Mouse (Mus musculus) layer of hippocampus, postnatal 25 days (tissue): ENCODE data around the gene Rab6b. TPM values are rescaled to one million over a fixed set of nuclear protein-coding genes. Genes with fewer than 3 reads are reported as not detected.

Experiments used
- DNase-seq, 2 experiments: peaks; one replicate each; pipeline ENCODE4 v3.0.0; 2022; ENCODE audit warnings: mixed read lengths in 2 of 2, low spot score in 1 of 2; ENCODE audit errors: extremely low spot score in 1 of 2
- total RNA-seq, 2 experiments: library from RNA; stranded (reverse); gene quantifications; 2 replicates each; pipeline ENCODE4 v1.2.3; 2021

Gene Rab6b
- total RNA-seq, result 100 to 1,000 TPM; 454 to 464 TPM

DNA sequence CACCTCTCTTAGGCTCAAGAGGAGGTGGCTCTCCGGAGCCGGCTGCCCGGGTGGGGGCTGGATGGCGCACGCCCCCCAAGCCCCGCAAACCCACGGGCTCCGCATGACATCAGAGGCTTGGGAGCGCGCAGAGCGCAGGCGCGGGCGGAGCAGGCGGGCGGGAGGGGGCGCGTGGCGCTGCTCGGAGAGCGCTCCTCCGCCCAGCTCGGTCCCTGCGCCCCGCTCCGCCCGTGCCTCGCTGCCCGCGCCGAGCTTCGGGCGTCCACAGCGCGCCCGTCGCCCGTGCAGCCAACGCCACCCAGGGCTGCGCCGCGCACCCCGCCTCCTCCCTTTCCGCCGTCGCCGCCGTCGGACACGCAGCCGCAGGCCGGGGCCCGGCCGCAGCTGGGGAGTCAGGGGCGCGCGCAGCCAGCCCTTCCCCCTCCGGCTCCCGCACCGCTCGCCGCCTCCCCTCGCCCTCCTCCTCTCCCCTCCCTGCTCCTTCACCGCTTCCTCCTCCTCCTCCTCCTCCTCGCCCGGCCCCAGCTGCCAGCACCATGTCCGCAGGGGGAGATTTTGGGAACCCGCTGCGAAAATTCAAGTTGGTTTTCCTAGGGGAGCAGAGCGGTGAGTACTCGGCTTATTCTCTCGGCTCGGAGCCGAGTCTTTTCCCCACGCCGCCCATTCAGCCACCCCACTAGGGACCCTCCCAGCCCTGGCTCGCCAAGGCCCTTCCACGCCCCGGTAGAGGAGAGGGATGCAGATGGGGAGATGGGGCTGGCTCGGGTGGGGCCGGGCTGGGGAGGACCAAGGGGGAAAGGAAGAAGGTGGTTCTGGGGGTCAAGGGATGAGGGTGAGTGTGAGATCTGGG lies at the start of gene Rab6b:
TSS of gene Rab6b (plus strand) at position 167 of the 850 bp plus-strand sequence.
- DNase-seq, result peak; percentile 65 to 74

DNA sequence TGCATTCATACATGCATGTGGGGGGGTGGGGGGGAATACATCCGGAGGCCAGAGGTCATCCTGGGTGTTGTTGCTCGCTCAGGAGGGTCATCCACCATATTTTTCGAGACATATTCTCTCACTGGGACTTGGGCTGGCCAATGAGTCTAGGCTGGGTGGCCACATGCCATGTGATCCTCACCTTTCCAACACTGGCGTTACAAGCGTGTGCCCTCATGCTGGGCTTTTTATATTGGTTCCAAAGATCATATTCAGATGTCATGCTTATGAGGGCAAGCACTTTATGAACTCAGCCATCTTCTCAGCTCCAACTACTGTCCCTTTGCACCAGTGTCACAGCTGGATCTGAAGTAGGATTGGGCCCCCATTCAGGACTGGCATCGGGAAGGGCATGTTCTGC lies 48.0 kb upstream of the Rab6b start:
- DNase-seq, result no peak

DNA sequence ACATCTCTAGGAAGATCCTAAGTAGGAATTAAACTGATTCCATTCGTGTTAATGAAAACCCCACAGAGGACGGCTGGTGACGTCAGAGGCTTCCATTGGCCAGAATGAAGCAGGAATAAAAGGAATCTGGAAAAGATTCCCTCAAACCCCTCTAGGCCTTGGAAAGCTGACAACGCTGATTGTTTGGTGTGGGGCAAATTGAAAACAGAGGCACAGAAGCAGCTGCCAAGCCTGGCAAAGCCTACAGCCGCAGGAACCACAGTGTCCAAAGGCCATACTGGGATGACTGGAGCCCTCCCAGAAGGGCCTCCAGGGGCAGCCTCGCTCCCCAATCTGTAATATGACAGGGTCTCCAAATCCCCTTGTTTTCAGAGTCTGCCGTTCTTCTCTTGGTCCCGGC lies 44.7 kb upstream of the Rab6b start:
- DNase-seq, result peak in 1 of 2 experiments; percentile 27

DNA sequence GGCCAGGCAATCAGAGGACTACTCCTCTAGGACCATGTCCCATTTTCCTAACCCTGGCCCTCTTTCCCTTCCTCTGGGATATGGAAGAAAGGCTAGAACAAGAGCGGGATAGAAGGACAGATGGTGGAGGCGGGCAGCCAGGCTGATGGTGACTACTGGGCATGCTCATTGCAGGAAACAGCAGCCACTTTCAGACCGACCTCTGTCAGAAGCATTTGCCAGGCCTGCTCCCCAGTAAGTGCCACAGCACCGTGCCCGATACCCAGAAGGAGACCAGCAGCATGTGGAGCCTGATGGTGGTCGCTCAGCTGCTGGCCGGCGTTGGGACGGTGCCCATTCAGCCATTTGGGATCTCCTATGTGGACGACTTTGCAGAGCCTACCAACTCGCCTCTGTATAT lies 43.9 kb upstream of the Rab6b start:
- no peak for DNase-seq

DNA sequence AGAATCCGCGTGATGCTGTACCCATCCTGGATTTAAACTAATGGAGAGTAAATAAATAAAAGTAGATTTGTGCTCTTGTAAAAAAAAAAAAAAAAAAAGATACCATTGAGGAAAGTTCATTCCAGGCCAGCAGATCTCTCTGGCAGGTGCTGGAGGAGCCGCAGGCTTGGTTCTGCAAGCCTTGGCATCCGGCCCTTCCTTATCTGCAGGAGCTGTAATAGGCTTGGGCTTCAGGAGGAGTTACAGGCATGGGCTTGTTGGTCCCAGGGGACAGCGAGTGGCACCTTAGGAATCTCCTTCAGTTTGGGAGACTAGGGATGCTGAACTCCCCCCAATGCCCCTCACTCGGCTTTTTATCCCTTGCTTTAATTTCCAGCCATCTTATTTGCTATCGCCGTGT lies 42.8 kb upstream of the Rab6b start:
- DNase-seq, result no peak

DNA sequence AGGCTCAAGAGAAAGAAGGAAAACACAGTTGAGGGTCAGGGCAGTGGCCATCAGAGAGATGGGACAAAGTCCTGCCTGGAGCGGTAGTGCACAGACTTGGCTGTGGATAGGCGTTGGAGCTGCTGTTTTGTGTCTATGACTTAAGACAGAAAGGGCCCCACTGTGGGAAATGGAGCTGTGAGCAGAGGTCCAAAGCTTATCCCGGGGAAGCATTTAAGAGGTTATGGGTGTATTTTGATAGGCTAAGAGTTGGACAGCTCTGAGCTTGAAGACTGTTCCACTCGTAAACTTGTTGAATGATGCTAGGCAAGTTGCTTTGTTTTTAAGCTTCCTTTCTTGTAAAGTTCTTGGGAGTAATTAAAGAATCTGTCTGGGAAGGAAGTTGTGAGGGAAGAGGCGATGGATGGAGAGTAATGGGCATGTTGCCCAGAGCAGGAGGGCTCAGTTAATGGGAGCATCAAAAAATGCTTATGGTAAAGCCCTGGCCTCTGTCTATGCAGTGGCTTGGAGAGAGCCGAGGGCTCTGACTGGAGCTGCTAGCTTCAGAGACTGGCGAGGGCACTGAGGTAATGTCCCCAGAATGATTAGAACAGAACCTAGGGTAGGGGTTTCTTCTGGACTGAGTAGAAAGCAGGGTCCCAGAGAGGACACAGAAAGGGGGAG lies 39.9 kb upstream of the Rab6b start:
- no peak for DNase-seq

DNA sequence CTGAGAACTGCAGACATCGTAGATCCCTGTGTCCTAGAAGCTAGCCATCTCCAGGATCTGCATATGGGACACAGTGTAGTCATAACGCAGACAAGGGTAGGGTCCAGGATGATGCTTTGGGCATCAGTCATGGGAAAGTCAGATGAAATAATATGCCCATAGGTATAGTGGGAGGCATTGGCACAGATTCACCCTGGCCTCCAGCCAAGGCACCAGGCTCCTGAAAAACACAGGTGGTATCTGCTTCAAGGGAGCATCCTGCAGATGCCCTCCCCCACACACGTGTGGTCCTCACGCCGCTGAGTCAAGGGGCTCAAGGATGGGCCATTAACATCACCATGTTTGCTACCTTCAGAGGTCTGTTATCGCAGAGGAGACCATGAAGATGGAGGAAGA lies 39.4 kb upstream of the Rab6b start:
- DNase-seq, result no peak

DNA sequence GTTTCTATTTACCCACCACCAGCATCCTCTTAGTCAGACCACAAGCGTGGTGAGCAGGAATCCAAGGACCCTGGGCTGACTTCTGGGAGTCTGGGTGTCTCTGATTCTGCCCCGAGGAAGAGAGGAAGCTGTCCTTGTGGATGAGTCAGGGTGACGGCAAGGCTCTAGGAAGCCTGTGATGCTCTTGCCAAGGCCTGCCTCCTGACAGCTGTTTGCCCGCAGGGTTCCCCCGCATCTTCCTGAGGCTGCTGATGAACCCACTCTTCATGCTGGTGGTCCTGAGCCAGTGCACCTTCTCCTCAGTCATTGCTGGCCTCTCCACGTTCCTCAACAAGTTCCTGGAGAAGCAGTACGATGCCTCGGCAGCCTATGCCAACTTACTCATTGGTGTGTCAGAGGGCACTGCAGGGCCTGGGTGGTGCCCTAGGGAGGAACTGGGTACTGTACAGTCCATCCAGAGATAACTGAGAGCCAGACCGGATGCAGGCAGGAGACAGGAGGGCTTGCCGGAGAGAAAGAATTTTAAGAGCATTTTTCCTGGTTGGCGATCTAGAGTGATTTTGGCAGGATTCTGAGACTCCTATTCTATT lies 38.6 kb upstream of the Rab6b start:
- no peak for DNase-seq

DNA sequence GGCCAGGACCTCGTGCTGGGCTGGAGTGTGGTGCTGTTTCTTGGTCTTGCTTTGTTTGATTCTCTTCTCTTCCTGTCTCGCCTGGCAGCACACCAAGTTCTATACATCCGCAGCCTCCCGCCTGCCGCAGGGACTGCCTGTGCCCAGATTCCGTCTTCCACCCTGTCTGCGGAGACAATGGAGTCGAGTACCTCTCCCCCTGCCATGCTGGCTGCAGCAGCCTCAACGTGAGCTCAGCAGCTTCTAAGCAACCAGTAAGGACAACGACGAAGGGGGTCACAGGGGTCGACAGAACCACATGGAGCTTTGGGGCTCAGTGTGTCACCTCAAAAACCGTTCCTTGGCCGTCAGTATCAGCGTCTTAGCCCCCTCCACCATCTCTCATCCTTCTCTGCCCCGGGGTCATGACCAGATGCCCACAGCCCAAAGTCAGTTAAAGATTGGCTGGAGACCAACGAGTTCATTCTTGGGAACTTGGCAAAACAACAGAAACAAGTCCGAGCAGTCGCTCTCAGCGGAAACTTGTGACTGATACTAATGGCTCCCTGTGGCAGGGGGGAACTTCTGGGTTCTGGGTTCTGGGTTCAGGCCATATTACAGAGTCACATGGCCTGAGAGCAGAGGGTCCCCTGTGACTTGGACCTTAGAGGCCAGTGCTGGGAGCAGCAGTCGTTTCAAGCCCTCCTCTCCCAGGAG lies 34.6 kb upstream of the Rab6b start:
- DNase-seq, result no peak

DNA sequence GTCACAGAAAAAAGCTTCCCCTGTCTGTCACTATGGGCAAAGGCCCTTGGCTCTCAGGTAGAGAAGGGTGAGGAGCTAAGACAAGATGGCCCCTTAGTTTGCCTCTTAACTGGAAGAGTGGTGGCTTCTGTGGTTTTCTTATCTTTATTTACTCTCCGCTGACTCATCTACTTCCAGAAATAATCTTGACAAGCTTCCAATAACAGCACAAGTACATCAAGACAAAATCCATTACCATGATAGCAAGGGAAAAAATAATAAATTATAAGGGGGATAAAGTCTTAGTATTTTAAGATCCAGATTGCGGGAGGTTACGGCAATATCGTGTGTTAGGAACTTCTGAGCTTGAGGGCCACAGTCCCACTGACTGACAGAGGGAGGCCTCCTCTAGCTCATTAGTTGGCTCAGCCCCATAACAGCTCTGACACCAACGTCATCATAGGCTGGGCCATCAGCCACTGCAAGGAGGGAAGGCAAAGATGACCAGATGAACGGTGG lies 33.3 kb upstream of the Rab6b start:
- no peak for DNase-seq

DNA sequence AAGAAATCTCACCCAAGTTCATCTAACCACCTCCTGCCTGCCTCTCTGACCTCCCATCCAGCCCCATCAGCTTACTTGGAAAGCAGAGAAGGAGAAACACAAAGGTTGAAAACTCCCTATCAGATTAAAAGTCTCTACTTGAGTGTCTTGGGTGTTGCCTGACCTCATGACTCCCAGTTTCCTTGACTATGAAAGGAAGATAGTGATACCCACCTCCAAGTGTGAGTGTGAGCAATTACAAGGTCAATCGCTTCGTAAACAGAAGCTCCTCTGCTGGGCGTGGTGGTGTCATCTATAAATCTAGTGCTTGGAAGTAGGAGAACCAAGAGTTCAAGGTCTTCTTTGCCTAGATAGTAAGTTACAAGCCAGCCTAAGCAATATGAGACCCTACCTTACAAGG lies 31.4 kb upstream of the Rab6b start:
- no peak for DNase-seq

DNA sequence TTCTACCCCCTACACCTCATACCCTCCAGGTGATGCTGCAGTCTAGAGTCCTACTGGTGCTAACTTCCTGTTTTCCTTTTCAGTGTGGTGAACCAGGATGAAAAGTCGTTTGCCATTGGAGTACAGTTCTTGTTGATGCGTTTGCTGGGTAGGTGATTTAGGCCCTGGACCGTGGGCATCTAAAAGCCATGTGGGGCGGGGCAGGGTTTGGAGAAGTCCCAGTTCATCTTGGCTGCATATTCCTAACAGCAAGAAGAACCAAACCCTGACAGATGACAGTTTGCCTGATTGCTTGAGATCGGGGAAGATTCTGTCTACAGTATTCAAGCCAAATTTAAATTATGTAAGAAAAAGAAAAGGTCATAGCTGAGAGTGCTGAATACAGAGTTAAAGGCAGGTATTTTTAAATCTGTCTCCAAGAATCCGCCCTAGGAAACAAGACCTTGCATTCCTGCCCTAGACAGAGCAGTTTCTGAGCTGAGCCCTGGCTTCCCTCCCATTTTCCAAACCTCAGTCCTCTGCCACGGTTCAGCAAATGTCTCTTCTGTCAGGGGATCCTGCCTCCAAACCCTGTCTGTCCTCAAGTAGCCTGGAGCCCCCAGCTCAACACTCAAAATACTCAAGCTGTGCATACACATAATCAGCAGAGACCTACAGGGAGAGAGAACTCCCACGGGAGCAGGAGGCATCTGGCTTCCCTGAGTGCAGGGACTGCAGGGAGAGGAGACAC lies 29.2 kb upstream of the Rab6b start:
- no peak for DNase-seq

DNA sequence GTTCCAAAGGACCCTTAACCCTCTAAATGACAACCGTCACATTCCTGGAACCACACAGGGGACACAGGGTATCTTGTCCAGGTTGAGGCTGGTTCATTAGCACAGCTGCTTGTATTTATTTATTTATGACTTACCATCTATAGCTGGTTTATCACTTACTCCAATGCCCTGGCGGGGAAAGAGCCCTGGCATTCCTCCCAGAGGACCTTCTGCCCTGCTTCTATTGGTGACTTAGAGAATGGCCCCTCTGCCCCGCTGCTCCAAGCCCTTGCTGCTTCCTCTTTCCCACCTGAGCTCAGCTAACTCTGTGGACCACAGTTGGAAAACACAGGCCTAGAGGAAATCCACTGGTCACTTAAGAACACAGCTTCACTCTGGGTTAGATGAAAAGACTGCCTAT lies 28.2 kb upstream of the Rab6b start:
- DNase-seq, result no peak

DNA sequence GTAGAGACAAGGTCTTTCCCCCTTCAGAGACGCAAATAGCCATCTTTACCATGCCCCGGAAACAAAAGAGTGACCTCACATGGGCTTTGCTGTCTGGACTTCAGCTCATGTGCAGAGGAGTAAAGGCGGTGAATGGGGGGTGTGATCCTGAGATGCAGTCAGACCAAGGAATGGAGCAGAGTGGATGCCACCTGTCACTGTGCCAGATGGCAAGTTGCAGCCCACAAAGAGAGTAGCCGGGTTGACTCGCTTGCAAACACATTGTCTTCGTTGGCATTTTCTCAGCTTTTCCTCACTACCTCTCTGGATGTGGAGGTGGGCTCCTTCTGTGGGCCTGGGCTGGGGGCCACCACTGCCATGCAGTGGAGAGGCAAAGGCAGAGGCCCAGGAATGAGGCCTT lies 24.9 kb upstream of the Rab6b start:
- no peak for DNase-seq

DNA sequence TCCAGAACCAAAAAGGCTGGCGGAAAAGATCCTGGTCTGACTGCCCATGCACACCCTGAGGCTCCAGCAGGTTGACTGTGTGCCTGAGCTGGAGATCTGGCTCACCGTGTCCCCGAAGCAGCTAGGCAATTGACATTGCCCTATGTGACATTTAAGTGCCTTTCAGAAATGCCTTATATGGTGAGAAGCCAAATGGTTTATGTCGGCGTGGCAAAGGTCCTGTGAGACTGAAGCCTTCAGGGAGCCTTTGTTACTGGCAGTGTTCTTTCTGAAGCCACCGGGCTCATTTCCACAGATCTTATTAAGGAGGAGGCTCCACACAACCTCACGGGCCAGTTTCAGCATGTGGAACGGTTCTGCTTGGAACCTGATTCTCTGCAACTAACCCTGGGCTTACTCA lies 24.3 kb upstream of the Rab6b start:
- DNase-seq, result no peak

DNA sequence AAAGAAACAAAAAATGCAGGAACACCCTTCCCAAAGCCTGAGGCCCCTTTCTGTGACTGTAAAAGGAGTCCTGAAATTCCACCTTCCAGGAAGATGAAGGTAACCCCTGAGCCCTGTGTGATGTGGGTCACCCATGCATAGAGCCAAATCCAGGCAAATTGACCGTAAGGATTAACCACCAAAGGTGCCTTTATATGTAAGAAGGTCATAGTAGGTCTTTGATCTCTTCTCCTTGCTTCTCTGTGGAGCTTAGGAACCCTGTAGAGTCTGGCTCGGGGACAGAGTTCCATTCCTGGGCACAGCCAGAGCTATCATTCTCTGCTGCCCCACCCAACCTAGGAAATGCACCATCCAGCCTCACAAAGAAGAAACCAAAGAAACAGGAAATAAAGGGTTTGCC lies 22.9 kb upstream of the Rab6b start:
- no peak for DNase-seq

DNA sequence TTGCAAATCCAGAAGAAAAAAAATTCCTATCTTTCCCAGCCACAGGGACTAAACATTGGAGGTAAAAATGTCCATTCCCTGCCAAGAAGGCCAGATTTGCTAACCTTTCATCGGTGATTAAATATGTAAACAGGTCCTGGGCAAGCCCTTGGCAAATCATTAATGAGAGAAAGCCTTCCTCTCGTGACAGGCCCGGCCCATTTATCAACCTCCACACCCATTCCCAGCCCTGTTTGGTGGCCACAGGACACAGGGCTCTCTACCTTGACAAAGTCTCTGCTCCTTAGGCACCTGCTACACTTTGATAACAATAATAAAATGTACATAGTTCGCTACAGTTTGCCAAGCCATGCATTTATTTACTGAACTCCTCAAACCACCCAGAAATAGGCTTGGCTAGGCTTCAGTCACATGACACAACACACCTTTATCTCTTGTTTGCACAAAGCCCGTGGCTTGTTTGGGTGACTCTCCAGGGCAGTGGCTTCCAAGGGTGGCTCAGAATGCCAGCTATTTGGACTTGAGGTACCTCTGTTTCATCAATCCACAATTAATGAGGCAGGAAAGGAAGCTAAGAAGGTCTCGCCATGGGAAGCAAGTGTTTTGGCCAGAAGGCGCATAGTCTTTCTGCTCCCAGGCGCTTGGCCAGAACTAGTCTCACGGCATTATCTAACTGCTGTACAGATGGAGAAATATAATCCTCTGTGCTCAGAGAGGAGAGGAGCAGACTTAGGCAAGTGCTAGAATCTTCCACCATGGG lies 21.3 kb upstream of the Rab6b start:
- DNase-seq, result no peak

DNA sequence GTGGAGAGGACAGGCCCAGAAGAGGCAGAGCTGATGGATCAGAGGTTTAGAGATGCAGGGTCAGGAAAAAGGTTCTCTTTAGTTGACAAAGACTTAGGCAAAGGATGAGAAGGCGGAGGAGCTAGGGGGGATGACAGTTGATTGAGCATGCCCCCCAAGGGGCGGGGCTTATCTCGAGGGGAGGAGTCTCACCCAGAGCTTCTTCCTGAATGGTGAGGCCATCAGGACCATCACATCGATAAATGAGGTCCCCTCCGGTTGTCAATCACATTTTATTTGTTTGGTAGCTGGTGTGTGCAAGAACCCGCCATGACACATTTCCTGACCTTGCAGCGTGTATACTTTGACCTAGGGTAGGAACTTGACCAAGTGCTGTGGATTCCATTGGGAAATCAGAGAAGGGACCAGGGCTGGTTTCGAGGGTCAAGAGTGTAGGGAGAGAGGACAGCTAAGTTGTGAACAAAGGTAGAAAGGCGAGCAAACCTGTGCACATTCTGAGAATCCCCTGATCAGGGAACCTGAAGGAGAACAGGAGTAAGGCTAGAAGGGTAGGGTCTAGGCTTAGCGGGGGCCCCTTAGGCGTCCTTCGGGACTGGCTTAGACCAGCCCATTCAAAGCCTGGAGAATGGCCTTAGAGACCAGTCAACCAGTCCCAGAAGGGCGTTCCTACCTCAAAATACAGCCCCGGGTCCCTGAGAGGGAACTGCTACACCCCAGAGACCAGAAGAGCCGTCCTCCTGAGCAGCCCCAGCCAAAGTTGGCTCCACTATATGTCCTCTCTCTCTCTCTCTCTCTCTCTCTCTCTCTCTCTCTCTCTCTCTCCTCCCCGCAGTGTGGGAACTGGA lies 20.3 kb upstream of the Rab6b start:
- DNase-seq, result no peak

DNA sequence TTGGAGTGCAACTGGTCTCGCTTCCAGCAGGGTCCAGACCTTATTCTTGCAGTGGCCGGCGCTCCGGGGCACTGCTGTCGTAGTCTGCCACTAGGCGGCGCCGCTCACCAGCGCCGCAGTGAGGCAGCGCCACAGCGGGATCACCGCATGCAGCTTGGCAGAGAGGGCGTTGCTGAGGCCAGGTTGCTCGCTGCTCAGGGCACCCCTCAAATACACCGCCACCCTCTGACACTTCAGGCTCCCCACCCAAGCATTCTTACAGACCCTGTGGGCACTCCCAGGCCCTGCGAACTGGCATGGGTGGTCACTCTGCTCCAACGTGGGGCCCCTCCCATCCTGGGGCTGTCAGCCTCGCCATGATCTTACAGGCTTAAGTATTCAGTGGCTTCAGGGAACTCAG lies 19.3 kb upstream of the Rab6b start:
- peak; percentile 65 to 79 for DNase-seq
